Mouse (Mus musculus) mouse embryonic stem cell (cell line): ENCODE results near the gene Lrrc61.

Source experiments
- in situ Hi-C, 2 experiments: fragments of 300-500 bp; cut with MboI; formaldehyde crosslinking; loops; 1 replicate in 1 of 2; 3 replicates in 1 of 2; pipeline ENCODE4 v1.14.3; 2019 to 2020; ENCODE audit warnings: low sequenced_read_pairs in 2 of 2, low pct_unique_long_range_greater_than_20kb in 1 of 2, mixed read lengths in 1 of 2; ENCODE audit not compliant: unreplicated experiment in 1 of 2

Gene Lrrc61

DNA sequence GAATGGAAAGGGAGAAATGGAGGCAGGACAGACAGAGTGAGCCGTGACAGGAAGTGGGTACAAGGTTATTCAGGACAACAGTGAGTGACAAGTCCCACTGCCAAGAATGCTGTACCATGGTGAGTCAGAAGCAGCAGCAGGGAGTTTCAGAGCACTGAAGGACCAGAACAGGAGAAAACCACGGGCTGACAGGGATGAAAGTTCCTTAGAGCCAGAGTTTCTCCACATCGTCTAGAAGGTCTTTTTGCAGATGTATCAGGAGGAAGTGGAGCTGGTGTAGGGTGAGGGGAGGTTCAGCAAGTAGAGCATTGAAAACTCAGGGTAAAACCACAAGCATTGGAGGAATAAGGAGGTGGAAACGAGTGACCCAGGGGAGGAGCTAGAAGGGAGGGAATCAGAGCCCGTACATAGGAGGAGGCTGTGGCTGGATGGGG is 24.6 kb downstream of the Lrrc61 start:
- in situ Hi-C loops: no loop called here

DNA sequence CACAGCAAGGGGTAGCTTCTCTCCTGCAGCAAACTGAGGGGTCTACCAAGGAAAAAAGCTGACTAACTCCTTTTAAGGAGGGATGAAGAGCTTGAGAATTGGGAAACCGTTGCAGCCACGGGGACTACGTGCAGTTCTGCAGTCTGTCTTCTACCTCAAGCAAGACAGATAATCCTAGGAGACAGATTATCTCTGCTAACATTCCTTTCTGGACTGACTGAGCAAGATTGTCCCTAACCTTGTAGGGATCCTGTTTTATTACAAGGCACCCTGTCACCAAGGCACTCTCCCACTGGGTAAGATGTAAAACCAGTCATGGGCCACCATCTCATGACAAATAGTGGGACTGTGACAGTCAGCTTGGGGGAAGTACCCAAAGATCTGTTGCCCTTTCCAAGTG is 26.7 kb downstream of the Lrrc61 start:
- in situ Hi-C loops: no loop called here

DNA sequence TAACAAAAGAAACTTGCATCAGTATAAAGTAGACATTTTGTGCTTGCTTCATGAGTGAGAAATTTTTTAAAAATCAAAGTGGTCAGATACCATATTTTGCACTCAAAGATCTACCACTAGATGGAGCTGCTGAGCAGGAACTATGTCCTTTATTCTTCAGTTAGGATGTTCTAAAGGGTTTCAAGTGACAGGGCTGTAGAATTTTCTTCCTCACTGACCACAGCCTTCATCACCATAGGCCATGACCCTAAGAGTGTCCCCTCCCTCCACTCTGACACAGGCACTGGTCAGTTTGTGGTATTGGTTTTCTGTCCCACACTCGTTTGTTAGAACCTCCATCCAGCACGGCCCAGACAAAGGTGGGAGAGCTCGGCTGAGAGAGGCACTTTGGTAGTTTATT is 27.4 kb downstream of the Lrrc61 start:
- in situ Hi-C loops: no loop called here

DNA sequence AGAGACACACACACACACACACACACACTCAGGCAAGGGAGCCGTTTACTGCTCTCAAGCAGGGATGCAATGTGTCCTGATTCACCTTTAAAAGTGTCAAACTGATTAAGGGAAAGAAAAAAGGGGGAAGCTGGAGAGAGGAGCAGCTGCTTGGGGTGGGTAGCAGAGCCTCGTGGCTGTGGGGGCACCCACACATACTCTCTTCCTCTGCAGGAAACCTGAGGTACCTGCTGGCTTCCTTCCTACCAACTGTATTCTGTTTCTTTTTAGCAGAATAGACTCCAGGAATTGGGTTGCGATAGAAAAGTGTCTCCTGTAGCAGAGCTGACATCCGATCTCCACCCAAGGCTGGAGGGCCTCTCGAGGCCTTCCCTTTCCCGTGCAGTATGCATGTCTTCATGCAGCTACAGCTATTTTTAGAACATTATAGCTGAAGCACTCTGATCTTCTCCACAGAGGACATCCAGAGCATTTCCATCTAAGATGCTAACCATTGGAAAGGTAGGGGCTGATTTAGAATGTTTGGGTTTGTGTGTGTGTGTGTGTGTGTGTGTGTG is 34.7 kb downstream of the Lrrc61 start, which contains the start of gene Gm45021:
TSS of gene Gm45021 (plus strand) at position 417 of the 557 bp plus-strand sequence.
- in situ Hi-C loops: no loop called here

DNA sequence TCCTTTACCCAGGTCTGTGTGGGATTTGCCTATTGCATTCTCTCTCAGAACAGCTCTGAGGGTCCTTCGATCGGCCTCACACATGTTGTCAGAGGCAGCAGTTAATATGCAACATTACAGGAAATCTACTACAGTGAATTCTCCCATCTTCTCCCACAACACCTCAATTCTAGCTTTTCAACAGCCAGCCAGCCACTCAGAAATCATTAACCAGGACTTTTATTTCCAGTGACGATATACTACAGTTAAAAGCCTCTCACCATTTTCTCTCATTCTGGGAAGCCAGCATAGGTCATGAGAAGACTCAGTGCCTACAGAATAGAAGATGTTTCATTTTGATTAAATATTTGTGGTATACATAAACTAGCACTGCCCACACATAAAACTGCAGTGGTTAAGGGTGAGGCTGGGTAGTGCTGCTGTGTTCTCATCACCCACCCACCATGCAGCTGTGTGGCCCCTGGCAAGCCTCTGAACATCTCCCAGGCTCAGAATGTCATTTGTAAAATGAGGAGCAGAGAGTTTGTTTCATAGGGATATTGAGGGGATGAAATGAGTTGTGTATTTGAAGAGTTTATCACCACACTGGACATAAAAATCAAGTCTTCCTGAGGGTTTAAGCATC is 36.7 kb downstream of the Lrrc61 start:
- in situ Hi-C loops: no loop called here

DNA sequence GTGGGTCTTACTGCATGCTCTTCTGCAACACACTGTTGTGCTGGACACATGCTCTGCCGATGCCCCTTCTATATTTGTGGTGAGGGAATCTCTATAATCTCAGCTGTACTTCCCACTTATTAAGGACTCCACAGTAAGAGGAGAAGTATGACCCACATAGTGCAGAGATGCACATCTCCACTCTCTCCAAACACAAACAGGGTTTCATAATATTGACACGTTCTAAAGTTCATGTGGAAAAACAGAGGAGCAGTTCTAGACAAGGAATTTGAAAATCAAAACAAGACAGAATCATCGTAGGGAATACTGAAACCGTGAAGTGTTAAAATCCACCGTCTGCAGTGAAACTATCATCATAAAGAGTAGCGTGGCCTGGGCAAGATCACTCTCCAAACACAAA is 37.3 kb downstream of the Lrrc61 start:
- in situ Hi-C loops: no loop called here

DNA sequence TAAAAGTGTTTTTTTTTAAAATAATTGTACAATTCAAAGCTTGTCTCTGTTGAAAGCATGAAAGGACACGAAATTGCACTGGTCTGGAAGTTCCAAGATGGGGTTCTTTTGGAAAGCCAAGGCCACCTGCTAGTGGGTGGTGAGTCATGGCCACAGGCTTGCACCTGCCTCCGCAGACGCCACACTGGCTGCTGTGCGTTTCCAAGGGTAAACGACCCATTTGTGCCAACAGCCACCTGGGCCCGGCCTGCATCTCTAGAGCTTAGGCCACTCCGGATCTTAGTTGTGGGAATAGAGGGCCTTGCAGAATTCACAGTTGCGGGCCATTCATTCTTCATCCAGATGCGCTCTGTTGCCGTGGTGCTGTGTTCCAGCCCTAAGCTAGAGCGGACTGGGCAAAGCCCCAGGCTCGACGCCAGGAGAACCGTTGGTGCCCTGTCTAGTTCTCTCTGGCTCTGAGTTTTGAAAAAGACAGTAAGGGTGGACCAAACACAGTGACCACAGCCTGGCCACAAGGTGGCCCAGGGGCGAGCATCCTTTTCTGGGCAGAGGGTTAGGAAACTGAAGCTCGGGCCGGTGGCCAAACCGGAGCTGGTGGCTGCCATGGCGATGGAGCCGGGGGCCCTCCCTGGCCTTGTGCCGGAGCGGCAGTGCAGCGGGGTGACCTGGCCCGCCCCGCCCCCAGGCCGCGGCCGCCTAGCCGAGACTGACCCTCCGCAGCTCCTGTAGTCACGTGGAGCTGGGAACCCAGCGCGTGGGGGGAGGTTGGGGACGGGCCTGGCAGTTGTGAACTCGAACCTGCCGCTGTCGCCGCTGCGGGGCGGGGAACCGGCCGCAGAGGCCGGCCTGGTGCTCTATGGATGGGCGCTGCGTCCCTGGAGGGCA is 38.8 kb downstream of the Lrrc61 start, which contains the start of the genes Repin1 and Gm44965:
TSS of gene Repin1 (plus strand) at position 726 of the 885 bp plus-strand sequence.
TSS of gene Gm44965 (plus strand) at position 784 of the 885 bp plus-strand sequence.
- in situ Hi-C loops: no loop called here

DNA sequence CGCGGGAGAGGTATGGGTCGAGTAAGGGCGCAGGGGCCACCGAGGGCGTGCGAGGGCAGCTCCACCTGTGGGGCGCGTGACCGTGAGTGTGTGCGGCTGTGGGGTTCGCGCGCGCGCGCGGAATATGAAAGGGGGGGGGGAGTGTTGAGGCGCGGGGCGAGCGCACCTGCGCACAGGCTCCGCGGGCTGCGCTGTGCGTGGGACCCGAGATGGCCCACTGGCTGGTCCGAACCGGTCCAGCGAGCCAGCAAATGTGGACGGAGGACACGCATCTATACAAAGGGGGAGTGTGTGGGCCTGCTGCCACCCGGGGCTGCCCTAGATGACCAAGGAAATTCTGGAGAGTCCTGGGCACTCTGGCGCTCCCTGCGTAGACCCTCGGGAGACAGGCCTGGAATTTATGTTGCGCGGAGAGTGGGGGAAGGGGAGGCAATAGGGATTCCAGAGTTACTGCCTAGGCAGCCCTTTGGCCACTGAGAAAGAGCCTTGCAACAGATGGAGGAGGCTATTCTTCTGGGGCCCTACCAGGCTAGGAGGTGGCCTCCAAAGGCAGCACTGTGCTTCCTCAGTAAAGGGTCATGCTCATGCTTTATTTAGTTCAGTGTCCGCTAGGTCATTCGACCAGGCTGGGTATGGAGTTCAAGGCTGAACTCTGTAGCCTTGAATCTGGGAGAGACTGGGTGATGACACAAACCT is 39.6 kb downstream of the Lrrc61 start:
- in situ Hi-C loops: no loop called here

DNA sequence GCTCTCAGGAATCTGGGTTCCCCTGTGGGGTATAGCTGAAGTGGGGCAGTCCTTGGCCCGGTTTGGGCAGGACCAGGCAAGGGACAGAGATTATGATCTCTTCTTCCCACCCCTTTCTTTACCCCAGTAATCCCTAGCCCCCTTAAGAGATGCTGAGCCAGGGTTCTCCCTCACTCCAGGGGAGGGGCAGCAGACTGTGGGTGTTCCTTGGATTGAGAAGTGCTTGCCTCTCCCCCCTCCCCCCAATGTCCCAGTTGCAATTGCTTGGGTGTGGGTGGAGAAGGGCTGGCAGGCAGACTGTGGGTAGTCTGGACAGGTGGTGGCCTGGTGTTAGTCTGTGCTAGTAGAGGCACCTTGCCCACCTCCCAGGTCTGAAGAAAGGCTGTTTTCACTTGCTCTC is 40.7 kb downstream of the Lrrc61 start:
- in situ Hi-C loops: no loop called here

DNA sequence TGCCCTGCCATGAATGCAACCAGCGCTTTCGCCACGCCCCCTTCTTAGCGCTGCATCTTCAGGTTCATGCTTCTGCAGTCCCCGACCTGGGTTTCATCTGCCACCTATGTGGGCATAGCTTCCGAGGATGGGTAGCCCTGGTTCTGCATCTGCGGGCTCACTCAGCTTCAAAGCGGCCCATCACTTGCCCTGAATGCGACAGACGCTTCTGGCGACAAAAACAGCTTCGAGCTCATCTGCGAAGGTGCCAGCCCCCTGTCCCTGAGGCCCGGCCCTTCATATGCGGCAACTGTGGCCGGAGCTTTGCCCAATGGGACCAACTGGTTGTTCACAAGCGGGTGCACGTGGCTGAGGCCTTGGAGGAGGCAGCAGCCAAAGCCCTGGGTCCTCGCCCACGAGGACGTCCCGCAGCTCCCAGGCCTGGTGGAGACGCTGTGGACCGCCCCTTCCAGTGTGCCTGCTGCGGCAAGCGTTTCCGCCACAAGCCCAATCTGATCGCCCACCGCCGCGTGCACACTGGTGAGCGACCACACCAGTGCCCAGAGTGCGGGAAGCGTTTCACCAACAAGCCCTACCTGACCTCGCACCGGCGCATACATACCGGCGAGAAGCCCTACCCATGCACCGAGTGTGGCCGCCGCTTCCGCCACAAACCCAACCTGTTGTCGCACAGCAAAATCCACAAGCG is 42.1 kb downstream of the Lrrc61 start:
- in situ Hi-C loops: no loop called here

DNA sequence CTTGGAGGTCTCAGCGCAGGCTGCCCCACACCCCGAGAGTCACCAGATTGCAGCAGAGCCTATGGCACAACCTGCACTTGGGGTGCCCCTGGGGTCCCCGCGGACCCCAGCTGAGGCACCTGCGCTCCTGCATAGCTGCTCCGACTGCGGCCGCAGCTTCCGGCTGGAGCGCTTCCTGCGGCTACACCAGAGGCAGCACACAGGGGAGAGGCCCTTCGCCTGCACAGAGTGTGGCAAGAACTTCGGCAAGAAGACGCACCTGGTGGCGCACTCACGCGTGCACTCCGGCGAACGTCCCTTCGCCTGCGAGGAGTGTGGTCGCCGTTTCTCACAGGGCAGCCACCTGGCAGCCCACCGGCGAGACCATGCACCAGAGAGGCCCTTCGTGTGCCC is 42.6 kb downstream of the Lrrc61 start:
- in situ Hi-C loops: no loop called here

DNA sequence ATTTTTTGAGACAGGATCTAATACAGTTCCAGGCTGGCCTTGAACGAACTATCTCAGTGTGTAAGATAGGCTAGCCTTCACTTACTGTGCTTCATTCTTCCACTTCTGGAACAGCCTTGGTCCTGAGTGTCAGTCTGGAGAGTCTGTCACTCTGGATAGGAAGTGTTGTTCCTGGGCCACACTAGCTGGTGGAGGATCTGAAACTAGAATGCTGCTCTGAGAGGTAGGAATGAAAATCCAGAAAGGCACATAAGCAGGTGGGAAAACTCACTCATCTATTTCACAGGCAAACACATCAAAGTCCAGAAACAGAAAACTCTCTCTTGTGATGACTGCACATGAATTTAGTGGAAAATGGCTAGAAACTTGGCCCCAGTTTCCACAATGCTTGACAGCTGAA is 46.0 kb downstream of the Lrrc61 start:
- in situ Hi-C loops: no loop called here

DNA sequence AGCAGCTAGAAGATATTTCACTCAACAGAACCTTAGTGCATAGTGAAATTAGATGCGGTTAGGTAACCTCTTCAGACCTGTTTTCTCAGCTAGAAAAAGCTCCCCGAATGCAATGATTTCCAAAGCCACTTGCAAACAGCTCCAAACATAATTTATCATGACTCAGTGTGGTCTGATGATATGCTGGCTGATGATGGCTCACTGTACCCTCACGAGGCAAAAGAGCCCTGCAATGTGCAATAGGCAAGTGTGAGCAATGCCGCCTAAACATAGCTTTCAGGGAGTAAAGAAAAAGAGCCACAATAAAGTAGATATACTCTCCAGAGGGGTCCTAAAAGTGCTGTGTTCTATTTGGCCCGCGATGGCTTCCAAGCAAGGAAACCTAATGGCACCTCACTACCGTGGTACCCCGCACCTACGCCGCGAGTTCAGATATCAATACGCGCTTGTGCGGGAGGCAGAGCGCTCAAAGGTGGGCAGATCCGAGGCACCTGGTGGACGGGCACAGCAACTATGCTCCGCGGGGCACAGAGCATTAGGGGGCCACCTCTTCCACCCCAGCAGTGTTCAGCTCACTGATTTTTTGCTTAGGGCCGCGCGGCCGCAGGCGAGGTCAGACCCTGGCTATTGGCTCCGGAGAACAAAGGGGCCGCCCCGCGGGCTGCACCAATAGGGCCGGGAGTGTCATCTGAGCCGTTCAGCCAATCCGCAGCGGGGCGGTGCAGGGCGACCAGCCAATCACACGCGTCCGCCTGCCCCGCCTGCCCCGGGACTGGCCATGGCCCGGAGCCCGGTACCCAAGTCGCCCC is 46.9 kb downstream of the Lrrc61 start, which contains the start of gene Zfp775:
TSS of gene Zfp775 (plus strand) at position 793 of the 809 bp plus-strand sequence.
- in situ Hi-C loops: no loop called here

DNA sequence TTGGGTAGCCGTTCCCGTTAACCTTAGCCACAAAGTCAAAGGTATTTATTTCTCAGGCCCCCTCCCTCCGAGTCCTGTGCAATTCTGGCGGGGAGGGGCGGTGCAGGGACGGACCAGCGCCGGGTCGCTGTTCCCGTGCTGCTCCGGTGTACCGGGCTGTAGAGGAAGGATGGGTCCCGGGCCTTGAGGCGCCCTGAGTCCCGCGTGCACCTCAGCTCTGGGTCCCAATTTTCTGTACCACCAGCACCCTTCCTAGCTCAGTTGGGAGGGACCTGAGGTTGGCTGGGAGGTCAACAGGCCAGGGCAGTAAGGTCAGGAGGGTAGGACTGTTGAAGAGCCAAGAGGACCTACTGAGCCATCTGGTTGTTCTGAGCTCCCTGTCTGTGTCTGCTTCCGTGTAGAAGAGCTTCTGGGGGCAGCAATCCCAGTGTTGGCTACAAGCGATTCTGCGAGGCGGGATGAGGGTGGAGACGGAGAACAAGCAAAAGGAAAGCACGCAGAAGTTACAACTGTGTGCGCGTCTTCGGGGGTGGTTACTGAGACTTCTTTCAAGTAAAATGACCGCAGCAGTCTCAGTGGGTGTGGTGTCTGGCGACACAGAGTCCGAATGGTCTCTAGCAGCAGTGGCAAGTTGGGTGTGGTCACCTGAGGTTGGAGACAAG is 47.6 kb downstream of the Lrrc61 start:
- in situ Hi-C loops: no loop called here

DNA sequence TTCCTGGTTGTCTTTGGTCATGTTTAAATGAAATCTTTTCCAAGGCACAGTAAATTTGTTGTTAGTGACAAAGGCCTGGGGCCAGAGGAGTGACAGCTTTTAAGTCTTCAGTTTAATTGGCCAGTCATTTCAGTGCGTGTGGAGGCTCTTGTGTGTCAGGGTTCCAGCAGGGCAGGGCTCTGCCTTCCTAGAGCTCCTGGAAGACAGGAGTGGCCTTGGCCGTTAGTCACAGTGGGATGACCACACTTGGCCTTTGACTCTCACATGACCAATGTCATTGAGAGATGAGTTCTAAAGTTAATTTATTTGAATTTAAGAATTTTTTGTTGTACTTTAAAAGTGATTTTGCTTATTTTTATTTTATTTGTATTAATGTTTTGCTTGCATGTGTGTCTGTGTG is 53.5 kb downstream of the Lrrc61 start:
- in situ Hi-C loops: no loop called here

DNA sequence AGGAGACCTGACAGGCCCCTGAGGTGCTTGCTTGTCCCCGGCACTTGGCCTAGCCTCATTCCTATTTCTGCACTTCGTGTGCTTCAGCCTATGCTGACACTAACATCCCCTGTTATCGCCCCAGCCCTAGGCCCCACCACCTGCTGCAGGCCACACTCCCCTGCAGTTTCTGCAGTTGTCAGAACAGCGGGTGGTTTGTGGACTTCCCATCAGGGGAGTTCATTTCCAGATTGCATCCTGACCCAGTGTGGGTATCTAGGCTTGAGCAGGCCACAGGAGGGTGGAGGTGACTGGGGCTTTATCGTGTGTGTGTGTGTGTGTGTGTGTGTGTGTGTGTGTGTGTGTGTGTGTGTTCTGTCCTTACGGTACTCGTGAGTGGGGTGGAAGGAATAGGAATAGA is 54.9 kb downstream of the Lrrc61 start:
- in situ Hi-C loops: no loop called here

DNA sequence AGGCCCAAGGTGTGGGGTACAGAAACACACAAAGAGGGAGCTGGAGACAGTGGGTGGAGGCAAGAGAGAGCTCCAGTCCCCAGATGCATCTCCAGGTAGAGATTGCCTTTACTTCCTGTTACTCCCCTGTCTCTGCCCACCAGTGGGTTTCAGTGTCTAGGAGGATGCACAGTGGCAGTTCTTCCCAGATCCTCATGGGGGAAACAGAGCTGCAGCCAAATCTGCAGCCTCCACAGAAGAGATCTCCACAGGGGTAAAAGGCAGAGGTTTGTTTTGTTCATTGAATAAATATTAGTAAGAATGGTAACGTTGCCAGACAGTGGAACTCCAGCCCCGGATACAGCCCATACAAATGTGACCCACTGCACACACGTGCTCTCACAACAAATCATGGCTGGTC is 56.1 kb downstream of the Lrrc61 start:
- in situ Hi-C loops: no loop called here
